Mouse (Mus musculus): ENCODE measurements around the gene Tcf19. TPM values are rescaled to one million over a fixed set of nuclear protein-coding genes. Genes with fewer than 3 reads are reported as not detected.
A peak's percentile ranks its signal among the peaks of the same experiment; 100 is the strongest.

Gene Tcf19
- total RNA-seq (2021), result 1 to 10 TPM; 3.4 to 5.2 TPM

- DNase-seq, result peak; percentile 93
- intact Hi-C loops (cut with DNase I), result no loop called here
Measured at GRCm38 (mm10) chr17:35516652-35517500, at the start of gene Tcf19, which contains the start of gene Cchcr1. Gene Tcf19, minus strand, starts transcription at chr17:35516824. Gene Cchcr1, plus strand, starts transcription at chr17:35517100.

DNA sequence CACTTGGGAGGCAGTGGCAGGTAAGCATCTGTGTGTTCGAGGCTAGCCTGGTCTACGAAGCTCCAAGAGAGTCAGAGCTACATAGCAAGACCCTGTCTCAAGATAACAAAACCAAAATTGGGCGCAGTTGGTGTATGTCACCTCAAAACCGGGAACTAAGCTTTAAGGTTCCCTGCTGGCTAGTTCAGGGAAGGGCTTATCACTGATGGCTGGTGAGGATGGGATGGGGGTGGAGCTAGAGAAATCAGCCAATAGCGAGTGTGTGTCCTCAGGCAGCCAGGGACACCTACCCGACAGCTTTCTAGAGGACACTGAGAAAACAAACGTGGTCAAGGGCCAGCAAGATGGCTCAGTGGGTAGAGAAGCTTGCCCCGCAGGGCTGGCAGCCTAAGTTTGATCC, 41.6 kb upstream of the Tcf19 start:
- no peak for DNase-seq
- intact Hi-C loops (cut with DNase I), result no loop called here

DNA sequence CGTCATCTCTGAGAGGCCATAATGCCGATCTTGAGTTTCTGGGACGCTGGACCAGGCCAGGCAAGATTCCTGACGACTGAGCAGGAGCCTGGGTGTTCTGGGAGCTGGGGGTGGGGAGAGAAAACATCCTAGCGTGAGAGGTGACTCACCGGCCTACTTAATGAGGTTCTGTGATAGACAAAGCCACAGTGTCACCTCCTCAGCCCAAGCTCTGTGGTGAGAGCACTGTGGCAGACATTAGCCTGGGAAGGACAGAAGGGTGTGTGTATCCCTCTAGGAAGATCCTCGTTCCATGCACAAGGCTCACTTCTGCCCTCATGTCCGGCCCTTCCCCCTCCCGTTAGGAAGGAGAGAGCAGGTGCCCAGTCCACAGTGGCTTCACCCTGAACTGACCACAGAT, 40.7 kb upstream of the Tcf19 start:
- intact Hi-C loops (cut with DNase I), result no loop called here
- DNase-seq, result no peak

DNA sequence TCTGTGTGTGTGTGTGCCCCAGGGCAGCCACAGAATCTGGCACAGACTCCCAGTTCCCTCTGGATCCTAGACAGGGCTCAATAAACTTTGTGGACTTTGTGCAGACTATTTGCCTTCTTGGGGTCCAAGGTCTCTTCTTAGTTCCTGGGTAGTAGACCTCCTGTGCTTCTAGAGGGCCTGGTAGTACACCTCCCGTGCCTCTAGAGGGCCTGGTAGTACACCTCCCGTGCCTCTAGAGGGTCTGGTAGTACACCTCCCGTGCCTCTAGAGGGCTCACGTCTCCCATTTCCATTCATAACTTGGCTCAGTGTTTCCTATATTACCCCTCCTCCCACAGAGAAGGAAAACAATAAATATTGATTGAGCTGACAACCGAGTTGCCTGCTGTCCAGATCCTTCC, 40.2 kb upstream of the Tcf19 start:
- no peak for DNase-seq
- intact Hi-C loops (cut with DNase I), result no loop called here

DNA sequence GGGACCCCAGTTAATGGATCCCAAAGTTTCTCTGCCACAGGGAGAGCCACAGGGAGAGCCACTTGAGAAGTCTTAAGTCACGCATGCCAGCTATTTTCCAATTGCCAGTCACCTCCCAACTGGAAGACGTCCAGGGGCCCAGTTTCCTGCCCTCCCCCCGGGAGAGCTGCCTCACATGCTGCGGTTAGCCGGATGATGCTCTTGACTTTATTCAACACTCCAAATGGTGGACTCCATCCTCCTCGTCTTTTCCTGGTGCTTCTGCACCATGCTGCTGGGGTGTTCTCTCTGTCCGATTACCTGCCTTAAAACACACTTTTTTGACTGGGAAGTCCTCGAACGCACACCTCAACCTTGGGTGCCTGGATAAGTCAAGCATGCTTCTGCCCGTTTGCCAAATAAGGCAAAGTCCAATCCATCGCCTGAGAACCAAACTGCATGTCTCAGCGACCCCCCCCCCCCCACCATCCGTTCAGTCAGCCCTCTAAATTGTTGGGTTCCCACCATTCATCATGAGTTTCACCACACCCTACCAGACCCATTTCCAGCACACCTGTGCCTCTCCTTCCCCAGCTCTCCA, 39.7 kb upstream of the Tcf19 start:
- DNase-seq, result no peak
- intact Hi-C loops (cut with DNase I), result no loop called here

DNA sequence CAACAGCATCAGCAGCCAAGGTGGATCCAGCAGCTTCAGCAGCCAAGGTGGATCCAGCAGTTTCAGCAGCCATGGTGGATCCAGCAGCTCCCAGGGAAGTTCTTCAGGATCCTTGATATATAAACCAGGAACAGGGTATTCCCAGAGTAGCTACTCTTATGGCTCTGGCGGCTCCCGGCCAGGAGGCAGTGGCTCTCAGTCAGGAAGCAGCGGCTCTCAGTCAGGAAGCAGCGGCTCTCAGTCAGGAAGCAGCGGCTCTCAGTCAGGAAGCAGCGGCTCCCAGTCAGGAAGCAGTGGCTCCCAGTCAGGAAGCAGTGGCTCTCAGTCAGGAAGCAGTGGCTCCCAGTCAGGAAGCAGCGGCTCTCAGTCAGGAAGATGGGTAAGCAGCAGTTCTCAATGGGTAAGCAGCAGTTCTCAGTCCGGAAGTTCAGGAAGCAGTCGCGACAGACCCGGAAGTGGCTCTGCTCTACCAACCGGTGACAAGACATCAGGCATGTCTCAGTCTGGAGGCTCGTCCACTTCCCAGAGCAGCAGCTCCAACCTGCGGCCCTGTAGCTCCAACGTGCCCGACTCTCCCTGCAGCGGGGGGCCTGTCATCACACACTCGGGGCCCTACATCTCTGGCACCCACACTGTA, 38.3 kb upstream of the Tcf19 start:
- no peak for DNase-seq
- intact Hi-C loops (cut with DNase I), result no loop called here

- intact Hi-C loops (cut with DNase I), result no loop called here
- DNase-seq, result no peak
Measured at GRCm38 (mm10) chr17:35554321-35554720, 37.7 kb upstream of the Tcf19 start.

DNA sequence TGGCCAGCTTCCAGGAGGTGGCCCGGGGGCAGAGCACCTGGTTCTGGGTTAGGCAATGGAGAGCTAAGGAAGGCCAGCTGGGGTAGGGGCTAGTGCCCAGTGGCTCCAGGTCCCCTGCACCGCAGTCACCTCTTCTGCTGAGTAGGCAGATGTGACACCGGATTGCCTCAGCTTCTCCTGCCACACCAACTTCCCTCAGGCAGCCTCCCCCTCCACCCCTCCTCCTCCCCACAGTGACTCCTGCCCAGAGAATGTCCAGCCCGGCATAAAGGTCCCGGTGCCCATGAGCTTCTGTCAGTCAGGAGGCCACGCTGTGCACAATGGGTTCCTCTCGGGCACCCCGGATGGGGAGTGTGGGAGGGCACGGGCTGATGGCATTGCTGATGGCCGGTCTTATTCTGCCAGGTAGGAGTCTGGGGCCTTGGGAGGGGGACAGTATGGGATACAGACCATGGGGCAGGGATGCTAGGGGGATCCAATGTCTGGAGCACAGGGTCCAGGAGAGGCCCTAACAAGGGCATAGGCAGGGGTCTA, 35.3 kb upstream of the Tcf19 start, which contains the start of gene Cdsn:
Gene Cdsn, plus strand, starts transcription at position 248 of the 534 bp plus-strand sequence.
- DNase-seq, result no peak

DNA sequence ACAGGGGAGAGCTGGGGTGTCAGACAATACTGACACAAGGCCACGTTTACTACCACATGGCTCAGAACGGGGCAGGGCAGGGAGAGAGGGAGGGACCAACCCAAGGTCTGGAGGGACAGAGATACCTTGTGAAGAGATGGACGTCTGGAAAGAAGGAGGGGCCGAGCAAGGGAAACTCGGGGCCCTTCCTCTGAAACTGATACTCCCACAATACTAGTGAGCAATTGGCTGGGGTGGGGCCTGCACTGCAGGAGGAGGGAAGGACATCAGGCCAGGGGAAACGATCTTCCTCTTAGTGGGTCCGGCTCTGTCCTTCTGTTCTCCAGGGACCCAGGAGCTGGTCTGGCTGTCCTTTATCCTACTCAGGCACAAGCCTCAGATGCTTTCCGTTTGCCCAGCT, 34.2 kb upstream of the Tcf19 start:
- intact Hi-C loops (cut with DNase I), result no loop called here
- DNase-seq, result no peak

More for the DNA sequence above, 35.3 kb upstream of the Tcf19 start, which contains the start of gene Cdsn:
- intact Hi-C loops (cut with DNase I), result no loop called here

- no peak for DNase-seq
- intact Hi-C loops (cut with DNase I), result no loop called here
Measured at GRCm38 (mm10) chr17:35550143-35550494, 33.5 kb upstream of the Tcf19 start.

GRCm38 (mm10) chr17:35549437-35550142, 33.0 kb upstream of the Tcf19 start:
- intact Hi-C loops (cut with DNase I), result no loop called here

GRCm38 (mm10) chr17:35548636-35549035, 32.0 kb upstream of the Tcf19 start:
- no peak for DNase-seq

More at GRCm38 (mm10) chr17:35549437-35550142, 33.0 kb upstream of the Tcf19 start:
- DNase-seq, result peak; percentile 78 to 83

DNA sequence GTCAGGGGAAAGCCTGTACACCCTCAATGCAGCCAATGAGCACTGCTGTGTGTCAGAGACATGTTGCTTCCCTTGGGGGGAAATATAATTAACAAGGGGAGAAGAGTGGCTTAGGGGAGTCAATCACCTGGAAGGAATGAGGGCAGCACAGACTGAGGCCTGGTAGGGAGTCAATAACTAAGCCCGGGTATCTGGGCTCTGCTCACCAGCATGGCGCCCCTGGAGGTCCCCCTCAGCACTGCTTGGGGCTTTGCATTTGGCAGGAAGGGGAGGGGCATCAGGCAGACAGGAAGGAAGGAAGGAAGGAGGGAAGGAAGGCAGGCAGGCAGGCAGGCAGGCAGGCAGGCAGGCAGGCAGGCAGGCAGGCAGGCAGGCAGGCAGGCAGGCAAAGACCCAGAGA, 30.8 kb upstream of the Tcf19 start:
- intact Hi-C loops (cut with DNase I), result no loop called here
- no peak for DNase-seq

More at GRCm38 (mm10) chr17:35548636-35549035, 32.0 kb upstream of the Tcf19 start:
- intact Hi-C loops (cut with DNase I), result no loop called here

DNA sequence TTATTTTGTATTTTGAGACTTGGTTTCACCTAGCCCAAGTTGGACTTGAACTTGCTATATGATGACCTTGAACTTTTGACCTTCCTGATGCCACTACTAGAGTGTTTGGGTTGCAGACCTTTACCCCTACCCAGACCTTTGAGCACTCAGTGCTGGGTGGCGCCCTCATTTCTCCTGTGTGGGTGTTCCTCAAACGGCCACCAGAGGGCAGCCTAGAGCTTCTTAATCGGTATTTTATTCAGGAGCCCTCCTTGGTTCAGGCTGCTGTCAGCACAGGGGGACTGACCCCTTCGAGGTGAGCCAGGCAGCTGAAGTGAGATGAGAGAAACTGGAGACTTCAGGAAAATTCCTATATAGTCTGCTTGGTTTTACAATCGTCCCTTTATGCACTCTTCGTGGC, 28.1 kb upstream of the Tcf19 start:
- intact Hi-C loops (cut with DNase I), result loop anchor here (1.0 kb wide), 1 partner anchor 34 kb away; no protein-coding TSS in a partner anchor
- peak; percentile 59 to 64 for DNase-seq

GRCm38 (mm10) chr17:35544001-35544400, 27.4 kb upstream of the Tcf19 start:
- intact Hi-C loops (cut with DNase I), result loop anchor here (1.0 kb wide), 1 partner anchor 34 kb away; no protein-coding TSS in a partner anchor
- no peak for DNase-seq

DNA sequence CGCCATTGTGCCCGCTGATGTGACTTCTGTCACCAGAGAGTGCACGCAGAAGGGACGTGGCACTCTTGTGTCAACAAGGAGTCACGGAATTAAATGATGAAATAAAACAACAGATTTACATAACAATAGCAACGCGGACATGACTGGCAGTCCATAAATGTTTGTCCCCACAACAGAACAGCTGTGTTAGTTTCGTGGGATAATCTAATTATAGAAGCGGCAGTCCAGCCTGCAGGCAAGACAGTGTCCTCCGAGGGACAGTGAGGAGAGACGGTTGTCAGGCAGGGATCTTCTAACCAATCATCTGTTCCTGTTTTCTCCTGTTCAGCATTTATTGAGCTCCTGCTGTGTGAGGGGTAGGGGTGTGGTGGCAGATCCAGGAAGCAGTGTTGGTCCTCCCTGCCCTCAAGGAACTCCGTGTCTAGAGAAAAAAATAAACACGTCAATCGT, 26.8 kb upstream of the Tcf19 start:
- DNase-seq, result no peak
- intact Hi-C loops (cut with DNase I), result no loop called here

GRCm38 (mm10) chr17:35542761-35543411, 26.3 kb upstream of the Tcf19 start:
- intact Hi-C loops (cut with DNase I), result no loop called here
- DNase-seq, result no peak

DNA sequence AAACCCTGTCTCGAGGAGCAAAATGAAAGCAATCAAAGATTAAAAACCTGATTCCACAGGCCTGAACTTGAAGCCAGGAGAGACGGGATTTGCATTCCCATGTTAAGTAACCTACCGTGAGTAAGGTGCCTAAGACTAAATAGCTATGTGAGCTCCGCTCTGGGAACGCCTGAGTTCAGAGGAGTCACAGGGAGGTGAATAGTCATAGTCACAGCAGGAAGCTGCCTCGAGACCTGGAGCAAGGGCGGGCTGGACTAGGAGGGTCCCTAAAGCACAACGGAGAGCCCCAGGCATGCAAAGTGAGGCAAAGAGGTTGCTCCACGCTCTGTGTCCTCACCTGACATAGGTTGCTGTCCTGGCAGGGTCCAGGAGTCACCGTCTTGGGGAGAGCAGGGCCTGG, 22.9 kb upstream of the Tcf19 start:
- intact Hi-C loops (cut with DNase I), result no loop called here
- DNase-seq, result no peak

DNA sequence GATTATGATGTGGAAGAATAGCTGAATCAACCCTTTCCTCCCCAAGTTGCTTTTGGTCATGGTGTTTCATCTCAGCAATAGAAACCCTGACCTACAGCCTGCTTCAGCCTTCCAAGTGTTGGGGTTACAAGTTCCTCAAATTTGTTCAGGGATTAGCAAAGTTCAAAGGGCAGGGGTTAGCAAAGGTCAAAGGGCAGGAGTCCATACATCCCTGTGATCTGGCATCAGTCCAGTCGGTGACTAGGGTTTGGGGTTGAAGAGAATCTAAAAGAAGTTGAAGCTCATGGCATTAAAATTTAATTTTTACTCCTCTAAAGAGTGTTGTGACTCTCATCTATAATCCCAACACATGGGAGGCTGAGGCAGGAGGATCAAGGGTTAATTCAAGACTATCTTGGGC, 21.9 kb upstream of the Tcf19 start:
- intact Hi-C loops (cut with DNase I), result no loop called here

GRCm38 (mm10) chr17:35537421-35537820, 20.8 kb upstream of the Tcf19 start:
- intact Hi-C loops (cut with DNase I), result no loop called here
- no peak for DNase-seq

More for the DNA sequence above, 21.9 kb upstream of the Tcf19 start:
- no peak for DNase-seq
